Mouse (Mus musculus): ENCODE results near the gene B4galnt1. TPM values are rescaled to one million over a fixed set of nuclear protein-coding genes. Genes with fewer than 3 reads are reported as not detected.

B4galnt1 gene
- 90.5 and 91.7 TPM in 2 replicates for total RNA-seq (2023)

GRCm38 (mm10) chr10:127164631-127165353, at the start of gene B4galnt1:
B4galnt1 (plus strand) TSS chr10:127165225.

GRCm38 (mm10) chr10:127121066-127121477, 44.0 kb upstream of the B4galnt1 start, which contains the start of gene Os9:
Os9 (minus strand) TSS chr10:127121131.

GRCm38 (mm10) chr10:127179871-127180694, 15.1 kb downstream of the B4galnt1 start, which contains the start of gene Slc26a10:
Slc26a10 (minus strand) TSS chr10:127180645.

GRCm38 (mm10) chr10:127189651-127190381, 24.8 kb downstream of the B4galnt1 start, which contains the start of gene Arhgef25:
Arhgef25 (minus strand) TSS chr10:127190083.

GRCm38 (mm10) chr10:127195328-127196129, 30.5 kb downstream of the B4galnt1 start, which contains the start of gene Dtx3:
Dtx3 (minus strand) TSS chr10:127195728.

GRCm38 (mm10) chr10:127211414-127211854, 46.4 kb downstream of the B4galnt1 start, which contains the start of gene Pip4k2c:
Pip4k2c (minus strand) TSS chr10:127211585.

Other genes with a start within 250 kb of the B4galnt1 start
- gene Ctdsp2, start 186.5 kb upstream of the B4galnt1 start, total RNA-seq (2023) = 110 and 128 TPM in 2 replicates
- gene Avil, start 164.5 kb upstream of the B4galnt1 start, total RNA-seq (2023) = 0.19 TPM in 1 of 2 replicates, not detected in the other
- gene Tsfm, start 134.4 kb upstream of the B4galnt1 start, total RNA-seq (2023) = 8.8 and 10.2 TPM in 2 replicates
- 1.9 and 3.1 TPM in 2 replicates for gene Mettl1, start 123.8 kb upstream of the B4galnt1 start, total RNA-seq (2023)
- not detected in 2 replicates for gene Eef1akmt3, start 123.7 kb upstream of the B4galnt1 start, total RNA-seq (2023)
- not detected in 2 replicates for gene Cyp27b1, start 117.0 kb upstream of the B4galnt1 start, total RNA-seq (2023)
- not detected in 2 replicates for gene March9, start 105.0 kb upstream of the B4galnt1 start, total RNA-seq (2023)
- gene Cdk4, start 101.7 kb upstream of the B4galnt1 start, total RNA-seq (2023) = 64.9 and 82.5 TPM in 2 replicates
- gene Tspan31, start 95.0 kb upstream of the B4galnt1 start, total RNA-seq (2023) = 21.0 and 21.9 TPM in 2 replicates
- gene Agap2, start 89.9 kb upstream of the B4galnt1 start, total RNA-seq (2023) = 48.7 and 56.4 TPM in 2 replicates
- gene Os9, start 44.1 kb upstream of the B4galnt1 start, total RNA-seq (2023) = 96.0 and 111 TPM in 2 replicates
- not detected in 2 replicates for gene Slc26a10, start 15.4 kb downstream of the B4galnt1 start, total RNA-seq (2023)
- gene Arhgef25, start 24.9 kb downstream of the B4galnt1 start, total RNA-seq (2023) = not detected in 2 replicates
- gene Dtx3, start 30.5 kb downstream of the B4galnt1 start, total RNA-seq (2023) = 13.5 and 23.8 TPM in 2 replicates
- gene Pip4k2c, start 46.4 kb downstream of the B4galnt1 start, total RNA-seq (2023) = 34.4 and 42.1 TPM in 2 replicates
- 0.07 and 0.47 TPM in 2 replicates for gene Kif5a, start 98.1 kb downstream of the B4galnt1 start, total RNA-seq (2023)
- gene Dctn2, start 101.1 kb downstream of the B4galnt1 start, total RNA-seq (2023) = 108 and 131 TPM in 2 replicates
- 168 and 220 TPM in 2 replicates for gene Mbd6, start 123.8 kb downstream of the B4galnt1 start, total RNA-seq (2023)
- 36.6 and 41.9 TPM in 2 replicates for gene Mars, start 146.6 kb downstream of the B4galnt1 start, total RNA-seq (2023)
- gene Arhgap9, start 156.7 kb downstream of the B4galnt1 start, total RNA-seq (2023) = 251 and 319 TPM in 2 replicates
- gene Gli1, start 176.7 kb downstream of the B4galnt1 start, total RNA-seq (2023) = not detected in 2 replicates
- not detected in 2 replicates for gene Inhbe, start 189.2 kb downstream of the B4galnt1 start, total RNA-seq (2023)
- gene Inhbc, start 205.2 kb downstream of the B4galnt1 start, total RNA-seq (2023) = not detected in 2 replicates
- gene R3hdm2, start 215.1 kb downstream of the B4galnt1 start, total RNA-seq (2023) = 101 and 111 TPM in 2 replicates